Mouse (Mus musculus) embryonic facial prominence, embryonic 10.5 days (tissue): Measurements from ENCODE around the gene Ipcef1. TPM values are rescaled to one million over a fixed set of nuclear protein-coding genes. Genes with fewer than 3 reads are reported as not detected.
"Not testable (repeated sequence)": the region's sequence is repeated elsewhere in the genome, so short reads cannot be mapped to it uniquely, and the experiment has no call there.

Experiments
- DNase-seq: peaks from one replicate; pipeline ENCODE4 v3.0.0-alpha.2; 2017; ENCODE audit warnings: low spot score
- H3K27ac ChIP-seq: fragments of 300-500 bp; sonication (generic); replicated peaks from 2 replicates; pipeline ENCODE4 v1.5.1; 2016; ENCODE audit warnings: mild to moderate bottlenecking
- H3K27me3 ChIP-seq: fragments of 300-500 bp; sonication (generic); replicated peaks from 2 replicates; pipeline ENCODE4 v1.6.1; 2016; ENCODE audit warnings: low read depth, mild to moderate bottlenecking; ENCODE audit not compliant: poor library complexity, severe bottlenecking
- H3K36me3 ChIP-seq: fragments of 300-500 bp; sonication (generic); replicated peaks from 2 replicates; pipeline ENCODE4 v1.6.1; 2016; ENCODE audit warnings: mild to moderate bottlenecking, moderate library complexity
- H3K4me1 ChIP-seq: fragments of 300-500 bp; sonication (generic); 2 replicates; pipeline ENCODE4 v1.6.1; 2016
- H3K4me3 ChIP-seq: fragments of 300-500 bp; sonication (generic); 2 replicates; pipeline ENCODE4 v1.5.1; 2016; ENCODE audit warnings: mild to moderate bottlenecking, moderate library complexity
- H3K9me3 ChIP-seq: fragments of 300-500 bp; sonication (generic); 2 replicates; pipeline ENCODE4 v1.6.1; 2016; ENCODE audit warnings: mild to moderate bottlenecking
- WGBS: fragments of 180-500 bp; shearing (Covaris S2); methylation state at CpG from one replicate; pipeline ENCODE4 v1.1.7; 2016; 5-methylcytosine and 5-hydroxymethylcytosine counted together
- polyA plus RNA-seq: library from polyadenylated mRNA; unstranded; fragments of >200 nt; fragmentation: Nextera tagmentation; extraction: Ambion mirVana; gene quantifications from 2 replicates; pipeline ENCODE4 v1.2.1, GENCODE M21; 2016

The Ipcef1 gene
- polyA plus RNA-seq, 1 experiment from 2014 or later, result 0.10 TPM

- Histone ChIP-seq H3K36me3 (no peaks in the 10 kb centered on the region), H3K4me3 (no peak overlapping the region), H3K27ac (no peak overlapping the region), H3K9me3 (no peaks in the 10 kb centered on the region), H3K27me3 (no peaks in the 10 kb centered on the region), H3K4me1 (no peaks in the 10 kb centered on the region)
- DNase-seq, result no peak
- 88% methylated on average over 9 of the region's 9 CpGs for WGBS
These were observed 31.7 kb downstream of the Ipcef1 start for GRCm38 (mm10) chr10:7020551-7020950.

- no peaks in the 10 kb centered on the region for H3K4me1 ChIP-seq
- H3K9me3 ChIP-seq, result no peaks in the 10 kb centered on the region
- H3K36me3 ChIP-seq, result no peaks in the 10 kb centered on the region
- 83% methylated on average over 7 of the region's 7 CpGs for WGBS
- H3K27ac ChIP-seq, result no peak overlapping the region
- no peak for DNase-seq
- no peak overlapping the region for H3K4me3 ChIP-seq
- H3K27me3 ChIP-seq, result no peaks in the 10 kb centered on the region
These were observed 32.4 kb downstream of the Ipcef1 start for GRCm38 (mm10) chr10:7019781-7020386.

GRCm38 (mm10) chr10:7015199-7015598 lies 37.1 kb downstream of the Ipcef1 start:
- no peak for DNase-seq
- Histone ChIP-seq H3K9me3 (no peaks in the 10 kb centered on the region), H3K36me3 (no peaks in the 10 kb centered on the region), H3K4me1 (no peaks in the 10 kb centered on the region), H3K27ac (no peak overlapping the region), H3K4me3 (no peak overlapping the region), H3K27me3 (no peaks in the 10 kb centered on the region)
- 21% methylated on average over 1 of the region's 1 CpGs for WGBS

GRCm38 (mm10) chr10:7010543-7010942 lies 41.7 kb downstream of the Ipcef1 start:
- no peaks in the 10 kb centered on the region for H3K36me3 ChIP-seq
- H3K9me3 ChIP-seq, result no peaks in the 10 kb centered on the region
- WGBS, result 85% methylated on average over 8 of the region's 8 CpGs
- no peak overlapping the region for H3K27ac ChIP-seq
- H3K4me3 ChIP-seq, result no peak overlapping the region
- no peaks in the 10 kb centered on the region for H3K27me3 ChIP-seq
- no peak for DNase-seq
- no peaks in the 10 kb centered on the region for H3K4me1 ChIP-seq

GRCm38 (mm10) chr10:7004980-7005538 lies 47.2 kb downstream of the Ipcef1 start:
- WGBS, result 65% methylated on average over 5 of the region's 5 CpGs
- Histone ChIP-seq H3K4me3 (no peak overlapping the region), H3K9me3 (no peaks in the 10 kb centered on the region), H3K27me3 (no peaks in the 10 kb centered on the region), H3K4me1 (no peaks in the 10 kb centered on the region), H3K27ac (no peak overlapping the region), H3K36me3 (no peaks in the 10 kb centered on the region)
- no peak for DNase-seq

- H3K4me3 ChIP-seq, DNase-seq, H3K9me3 ChIP-seq, H3K27ac ChIP-seq, H3K4me1 ChIP-seq, H3K36me3 ChIP-seq, H3K27me3 ChIP-seq: not testable (repeated sequence)
These were observed 48.4 kb downstream of the Ipcef1 start for GRCm38 (mm10) chr10:7003898-7004297.

GRCm38 (mm10) chr10:6999355-6999754 lies 52.9 kb downstream of the Ipcef1 start:
- Histone ChIP-seq H3K9me3 (no peaks in the 10 kb centered on the region), H3K4me1 (no peaks in the 10 kb centered on the region), H3K27ac (no peak overlapping the region), H3K4me3 (no peak overlapping the region), H3K27me3 (no peaks in the 10 kb centered on the region), H3K36me3 (no peaks in the 10 kb centered on the region)
- no peak for DNase-seq
- 89% methylated on average over 3 of the region's 3 CpGs for WGBS

- Histone ChIP-seq H3K36me3 (no peaks in the 10 kb centered on the region), H3K4me3 (no peak overlapping the region), H3K27me3 (no peaks in the 10 kb centered on the region), H3K27ac (no peak overlapping the region), H3K4me1 (no peaks in the 10 kb centered on the region), H3K9me3 (no peaks in the 10 kb centered on the region)
- DNase-seq, result no peak
- WGBS, result 92% methylated on average over 4 of the region's 4 CpGs
These were observed 53.6 kb downstream of the Ipcef1 start for GRCm38 (mm10) chr10:6998576-6999250.

- H3K36me3 ChIP-seq, result no peaks in the 10 kb centered on the region
- no peaks in the 10 kb centered on the region for H3K9me3 ChIP-seq
- no peak overlapping the region for H3K27ac ChIP-seq
- 83% methylated on average over 3 of the region's 3 CpGs for WGBS
- no peaks in the 10 kb centered on the region for H3K27me3 ChIP-seq
- H3K4me3 ChIP-seq, result no peak overlapping the region
- no peaks in the 10 kb centered on the region for H3K4me1 ChIP-seq
- no peak for DNase-seq
These were observed 55.4 kb downstream of the Ipcef1 start for GRCm38 (mm10) chr10:6996895-6997294.

GRCm38 (mm10) chr10:6988555-6988954 lies 63.7 kb downstream of the Ipcef1 start:
- no peak for DNase-seq
- Histone ChIP-seq H3K4me3 (no peak overlapping the region), H3K27ac (no peak overlapping the region), H3K27me3 (no peaks in the 10 kb centered on the region), H3K36me3 (no peaks in the 10 kb centered on the region), H3K4me1 (no peaks in the 10 kb centered on the region), H3K9me3 (no peaks in the 10 kb centered on the region)
- WGBS, result 78% methylated on average over 1 of the region's 1 CpGs

GRCm38 (mm10) chr10:6987399-6988098 lies 64.7 kb downstream of the Ipcef1 start:
- Histone ChIP-seq H3K9me3 (no peaks in the 10 kb centered on the region), H3K4me3 (no peak overlapping the region), H3K36me3 (no peaks in the 10 kb centered on the region), H3K4me1 (no peaks in the 10 kb centered on the region), H3K27ac (no peak overlapping the region), H3K27me3 (no peaks in the 10 kb centered on the region)
- no peak for DNase-seq
- 76% methylated on average over 4 of the region's 4 CpGs for whole genome bisulfite sequencing

- 88% methylated on average over 4 of the region's 4 CpGs for WGBS
These were observed 66.0 kb downstream of the Ipcef1 start for GRCm38 (mm10) chr10:6986246-6986645.

GRCm38 (mm10) chr10:6983431-6983830 lies 68.8 kb downstream of the Ipcef1 start:
- Histone ChIP-seq H3K4me1 (peaks cover 5% of the 10 kb centered on the region), H3K9me3 (no peaks in the 10 kb centered on the region), H3K27ac (no peak overlapping the region), H3K27me3 (no peaks in the 10 kb centered on the region), H3K4me3 (no peak overlapping the region), H3K36me3 (no peaks in the 10 kb centered on the region)
- 91% methylated on average over 2 of the region's 2 CpGs for WGBS
- no peak for DNase-seq

More at GRCm38 (mm10) chr10:6986246-6986645, 66.0 kb downstream of the Ipcef1 start:
- H3K4me1 ChIP-seq, result no peaks in the 10 kb centered on the region
- no peak for DNase-seq
- no peak overlapping the region for H3K4me3 ChIP-seq
- no peaks in the 10 kb centered on the region for H3K27me3 ChIP-seq
- no peak overlapping the region for H3K27ac ChIP-seq
- no peaks in the 10 kb centered on the region for H3K9me3 ChIP-seq
- no peaks in the 10 kb centered on the region for H3K36me3 ChIP-seq
